Mouse (Mus musculus): ENCODE measurements around the gene Ier2. TPM values are rescaled to one million over a fixed set of nuclear protein-coding genes. Genes with fewer than 3 reads are reported as not detected.

Gene Ier2
- polyA plus RNA-seq, 1 experiment from 2014 or later = 20.3 TPM

DNA sequence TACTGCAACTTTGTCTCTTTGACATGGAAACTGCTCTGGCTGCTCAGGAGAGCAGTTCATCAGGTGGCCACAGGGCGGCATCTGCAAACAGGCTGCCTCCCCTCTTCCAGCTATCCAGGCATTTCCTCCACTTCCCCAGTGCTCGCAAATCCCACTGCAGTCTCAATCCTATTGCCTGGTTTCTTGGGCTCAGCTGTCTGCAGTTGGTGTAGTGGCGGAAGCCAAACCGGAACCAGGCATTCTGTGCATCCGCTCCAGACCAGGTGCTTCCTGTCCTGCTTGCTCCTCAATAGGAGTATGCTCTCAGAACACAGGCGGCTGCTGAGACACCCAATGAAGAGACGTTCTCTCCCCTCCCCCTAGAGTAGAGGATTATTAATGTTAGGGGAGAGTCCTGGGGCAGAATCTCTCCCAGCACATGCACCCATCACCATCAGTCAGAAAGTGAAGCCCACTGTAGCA lies 37.2 kb upstream of the Ier2 start:
- Histone ChIP-seq H3K4me3 (ENCODE audit: low read depth, low read length) (no peak overlapping the region), H3K4me2 (ENCODE audit: low read depth, low read length) (peak overlapping the region; percentile 14)
- 18% methylated on average over 7 of the region's 7 CpGs for WGBS (ENCODE audit: insufficient replicate concordance)

DNA sequence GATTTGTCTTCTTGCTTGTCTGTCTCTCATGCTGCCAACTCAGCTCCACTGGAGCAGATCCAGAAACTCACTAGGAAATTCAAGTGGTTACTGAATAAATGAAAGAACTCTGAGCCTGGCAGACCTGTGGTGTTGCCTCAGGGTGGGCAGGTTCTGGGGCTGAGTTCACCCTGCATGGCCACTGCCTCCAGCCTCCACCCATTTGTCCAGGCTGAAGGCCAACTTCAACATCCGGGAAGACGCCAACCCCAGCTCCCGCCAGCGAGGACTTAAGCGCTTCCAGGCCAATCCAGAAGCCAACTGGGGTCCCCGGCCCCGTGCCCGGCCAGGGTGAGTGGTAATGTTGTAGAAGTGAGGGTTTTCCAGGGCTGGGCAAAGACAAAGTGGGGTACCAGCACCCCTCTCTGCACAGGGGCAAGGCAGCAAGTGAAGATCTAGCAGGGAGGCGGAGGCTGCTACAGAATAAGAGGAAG lies 36.3 kb upstream of the Ier2 start:
- peak overlapping the region; percentile 14; the same call in 1 of the 2 replicates for H3K4me2 ChIP-seq (ENCODE audit: low read depth, low read length)
- ATAC-seq (ENCODE audit: low read depth) = no peak
- peaks cover 32% of the 10 kb centered on the region for H3K36me3 ChIP-seq (ENCODE audit: control insufficient read depth, insufficient read depth)
- H3K9ac ChIP-seq (ENCODE audit: low read depth, low read length) = no peak overlapping the region
- peak overlapping the region; percentile 98 for H3K27ac ChIP-seq (ENCODE audit: low read length)
- H3K27me3 ChIP-seq (ENCODE audit: control insufficient read depth, insufficient read depth, low read depth, low read length) = no peaks in the 10 kb centered on the region
- no peaks in the 10 kb centered on the region for H3K9me3 ChIP-seq (replicated peaks; ENCODE audit: control insufficient read depth, low read length)
- WGBS (ENCODE audit: insufficient replicate concordance) = 80% methylated on average over 9 of the region's 9 CpGs
- H3K4me3 ChIP-seq (ENCODE audit: low read depth, low read length) = no peak overlapping the region
- H3K4me1 ChIP-seq (ENCODE audit: control insufficient read depth, low read depth, low read length) = peaks cover 35% of the 10 kb centered on the region

More for the DNA sequence above, 37.2 kb upstream of the Ier2 start:
- Histone ChIP-seq H3K27me3 (ENCODE audit: control insufficient read depth, insufficient read depth, low read depth, low read length) (no peaks in the 10 kb centered on the region), H3K27ac (ENCODE audit: low read length) (peak overlapping the region; percentile 98), H3K4me1 (ENCODE audit: control insufficient read depth, low read depth, low read length) (peaks cover 45% of the 10 kb centered on the region), H3K9me3 (replicated peaks; ENCODE audit: control insufficient read depth, low read length) (no peaks in the 10 kb centered on the region), H3K36me3 (ENCODE audit: control insufficient read depth, insufficient read depth) (peaks cover 36% of the 10 kb centered on the region), H3K9ac (ENCODE audit: low read depth, low read length) (peak overlapping the region; percentile 32)
- no peak for ATAC-seq (ENCODE audit: low read depth)

DNA sequence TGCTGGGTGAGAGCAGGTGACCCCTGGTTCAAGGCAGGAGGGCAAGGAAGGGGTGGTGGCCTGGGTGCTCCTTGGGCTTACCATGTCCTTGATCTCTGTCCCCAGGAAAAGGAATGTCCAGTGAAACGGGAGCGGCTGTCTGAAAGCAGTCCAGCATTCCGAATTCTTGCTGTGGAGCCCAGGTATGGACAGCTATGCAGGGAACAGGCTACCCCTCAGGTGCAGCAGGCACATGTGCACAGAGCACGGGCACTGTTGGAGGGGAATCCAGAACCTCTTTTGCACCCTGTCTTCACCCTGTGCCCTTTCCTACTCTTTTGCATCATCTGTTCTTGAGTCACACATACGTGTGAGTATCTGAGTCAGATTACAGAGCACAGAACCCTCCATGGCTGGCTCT lies 35.6 kb upstream of the Ier2 start:
- H3K9me3 ChIP-seq (replicated peaks; ENCODE audit: control insufficient read depth, low read length) = no peaks in the 10 kb centered on the region
- no peak overlapping the region for H3K4me3 ChIP-seq (ENCODE audit: low read depth, low read length)
- ATAC-seq (ENCODE audit: low read depth) = no peak
- no peak overlapping the region for H3K27ac ChIP-seq (ENCODE audit: low read length)
- peaks cover 26% of the 10 kb centered on the region for H3K36me3 ChIP-seq (ENCODE audit: control insufficient read depth, insufficient read depth)
- no peak overlapping the region for H3K4me2 ChIP-seq (ENCODE audit: low read depth, low read length)
- H3K4me1 ChIP-seq (ENCODE audit: control insufficient read depth, low read depth, low read length) = peaks cover 32% of the 10 kb centered on the region
- H3K9ac ChIP-seq (ENCODE audit: low read depth, low read length) = no peak overlapping the region
- no peaks in the 10 kb centered on the region for H3K27me3 ChIP-seq (ENCODE audit: control insufficient read depth, insufficient read depth, low read depth, low read length)
- WGBS (ENCODE audit: insufficient replicate concordance) = 74% methylated on average over 5 of the region's 5 CpGs

DNA sequence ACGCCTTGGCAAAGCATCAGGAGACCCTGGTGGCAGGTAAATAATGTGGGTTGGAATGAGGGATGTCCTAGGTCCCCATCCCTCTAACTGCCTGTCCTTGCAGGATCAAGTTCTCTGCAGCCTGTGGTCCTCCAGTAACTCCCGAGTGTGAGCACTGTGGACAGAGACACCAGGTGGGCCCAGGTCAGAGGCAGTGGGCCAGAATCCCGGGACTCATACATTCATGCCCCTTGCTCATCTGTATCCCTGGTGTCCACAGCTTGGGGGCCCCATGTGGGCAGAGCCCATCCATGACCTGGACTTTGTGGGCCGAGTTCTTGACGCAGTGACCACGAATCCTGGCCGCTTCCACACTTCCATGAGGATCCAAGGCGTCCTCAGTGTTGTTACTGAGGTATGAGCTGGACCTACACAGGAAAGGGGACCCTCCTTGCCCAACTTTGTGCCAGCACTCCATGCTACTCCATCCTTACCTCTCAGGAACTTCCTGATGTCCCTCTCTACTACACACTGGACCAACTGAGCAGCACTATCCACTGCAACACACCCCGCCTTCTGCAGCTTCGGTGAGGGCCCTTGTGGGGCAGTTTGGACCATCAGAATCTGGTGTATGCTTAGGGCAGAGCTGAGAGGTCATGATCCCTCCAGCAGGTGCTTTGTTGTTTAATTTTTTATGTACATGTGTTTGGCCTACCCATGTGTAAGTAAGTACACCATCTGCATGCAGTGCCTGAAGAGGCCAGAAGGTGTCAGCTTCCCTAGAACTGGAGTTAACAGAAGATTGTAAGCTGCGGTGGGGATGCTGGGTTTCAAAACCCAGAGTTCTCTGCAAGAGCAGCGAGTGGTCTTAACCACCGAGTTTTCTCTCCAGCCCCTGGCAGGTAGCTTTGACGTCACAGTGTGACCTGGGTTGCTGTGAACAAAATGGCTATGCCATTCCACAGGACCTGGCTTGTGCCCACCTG lies 34.8 kb upstream of the Ier2 start:
- peaks cover 32% of the 10 kb centered on the region for H3K4me1 ChIP-seq (ENCODE audit: control insufficient read depth, low read depth, low read length)
- H3K4me3 ChIP-seq (ENCODE audit: low read depth, low read length) = no peak overlapping the region
- ATAC-seq (ENCODE audit: low read depth) = no peak
- 74% methylated on average over 14 of the region's 14 CpGs for WGBS (ENCODE audit: insufficient replicate concordance)
- peaks cover 19% of the 10 kb centered on the region for H3K36me3 ChIP-seq (ENCODE audit: control insufficient read depth, insufficient read depth)
- H3K27ac ChIP-seq (ENCODE audit: low read length) = no peak overlapping the region
- no peak overlapping the region for H3K4me2 ChIP-seq (ENCODE audit: low read depth, low read length)
- H3K9ac ChIP-seq (ENCODE audit: low read depth, low read length) = no peak overlapping the region
- H3K27me3 ChIP-seq (ENCODE audit: control insufficient read depth, insufficient read depth, low read depth, low read length) = no peaks in the 10 kb centered on the region
- H3K9me3 ChIP-seq (replicated peaks; ENCODE audit: control insufficient read depth, low read length) = no peaks in the 10 kb centered on the region

GRCm38 (mm10) chr8:84695140-84695539 lies 32.5 kb upstream of the Ier2 start:
- H3K4me2 ChIP-seq (ENCODE audit: low read depth, low read length) = no peak overlapping the region
- H3K27ac ChIP-seq (ENCODE audit: low read length) = no peak overlapping the region
- H3K4me1 ChIP-seq (ENCODE audit: control insufficient read depth, low read depth, low read length) = peaks cover 22% of the 10 kb centered on the region
- H3K27me3 ChIP-seq (ENCODE audit: control insufficient read depth, insufficient read depth, low read depth, low read length) = no peaks in the 10 kb centered on the region
- WGBS (ENCODE audit: insufficient replicate concordance) = 81% methylated on average over 6 of the region's 6 CpGs
- no peak for ATAC-seq (ENCODE audit: low read depth)
- no peak overlapping the region for H3K4me3 ChIP-seq (ENCODE audit: low read depth, low read length)
- peaks cover 22% of the 10 kb centered on the region for H3K36me3 ChIP-seq (ENCODE audit: control insufficient read depth, insufficient read depth)
- H3K9ac ChIP-seq (ENCODE audit: low read depth, low read length) = no peak overlapping the region
- no peaks in the 10 kb centered on the region for H3K9me3 ChIP-seq (replicated peaks; ENCODE audit: control insufficient read depth, low read length)

GRCm38 (mm10) chr8:84693332-84693731 lies 30.7 kb upstream of the Ier2 start:
- Histone ChIP-seq H3K36me3 (ENCODE audit: control insufficient read depth, insufficient read depth) (peaks cover 17% of the 10 kb centered on the region), H3K4me1 (ENCODE audit: control insufficient read depth, low read depth, low read length) (peaks cover 21% of the 10 kb centered on the region), H3K9me3 (replicated peaks; ENCODE audit: control insufficient read depth, low read length) (no peaks in the 10 kb centered on the region), H3K4me2 (ENCODE audit: low read depth, low read length) (no peak overlapping the region), H3K4me3 (ENCODE audit: low read depth, low read length) (no peak overlapping the region), H3K9ac (ENCODE audit: low read depth, low read length) (no peak overlapping the region), H3K27ac (ENCODE audit: low read length) (no peak overlapping the region), H3K27me3 (ENCODE audit: control insufficient read depth, insufficient read depth, low read depth, low read length) (no peaks in the 10 kb centered on the region)
- no peak for ATAC-seq (ENCODE audit: low read depth)
- WGBS (ENCODE audit: insufficient replicate concordance) = 77% methylated on average over 4 of the region's 4 CpGs

DNA sequence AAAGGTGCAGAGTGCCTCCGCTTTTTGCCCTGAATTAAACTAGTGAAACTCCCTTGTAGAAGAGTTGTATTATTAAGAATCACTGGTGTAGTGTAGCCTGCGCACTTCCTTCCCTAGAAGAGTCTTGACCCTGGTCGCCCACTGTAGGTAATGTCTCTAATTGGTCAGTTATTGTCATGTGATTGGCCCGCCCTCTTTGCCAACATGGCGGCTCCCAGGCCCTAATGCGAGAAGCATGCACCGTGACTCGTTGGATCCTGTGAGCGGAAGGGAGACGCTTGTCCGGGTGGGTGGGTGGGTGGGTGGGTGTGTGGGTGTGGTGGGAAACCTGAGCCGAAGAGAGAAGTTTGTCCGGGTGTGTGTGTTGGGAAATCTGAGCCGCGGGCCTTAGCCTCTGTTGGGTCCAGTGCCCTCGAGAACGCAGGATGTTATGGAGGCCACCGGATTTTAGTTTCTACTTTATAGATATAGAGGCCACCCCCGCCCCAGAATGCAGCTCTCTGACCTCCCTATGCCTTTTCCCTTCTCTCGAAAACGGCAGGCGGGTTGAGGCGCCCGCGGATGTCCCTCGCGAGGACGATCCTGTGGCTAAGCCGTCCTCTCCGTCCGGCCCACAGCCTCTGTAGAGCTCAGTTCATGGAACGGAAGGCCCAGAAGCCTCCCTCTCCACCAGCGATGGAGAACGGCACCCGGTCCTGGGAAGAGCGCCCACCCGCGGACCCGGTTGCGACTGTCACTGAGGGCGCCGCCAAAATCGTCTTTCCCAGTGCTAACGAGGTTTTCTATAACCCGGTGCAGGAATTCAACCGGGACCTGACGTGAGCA lies 26.7 kb upstream of the Ier2 start:
- peak overlapping the region; percentile 46 for H3K27ac ChIP-seq (ENCODE audit: low read length)
- peak overlapping the region; percentile 71 for H3K9ac ChIP-seq (ENCODE audit: low read depth, low read length)
- peak overlapping the region; percentile 81 for H3K4me3 ChIP-seq (ENCODE audit: low read depth, low read length)
- H3K27me3 ChIP-seq (ENCODE audit: control insufficient read depth, insufficient read depth, low read depth, low read length) = no peaks in the 10 kb centered on the region
- H3K4me2 ChIP-seq (ENCODE audit: low read depth, low read length) = peak overlapping the region; percentile 88
- H3K9me3 ChIP-seq (replicated peaks; ENCODE audit: control insufficient read depth, low read length) = no peaks in the 10 kb centered on the region
- peaks cover 42% of the 10 kb centered on the region for H3K4me1 ChIP-seq (ENCODE audit: control insufficient read depth, low read depth, low read length)
- peak; percentile 76 for ATAC-seq (ENCODE audit: low read depth)
- under 1% methylated on average over 47 of the region's 47 CpGs for WGBS (ENCODE audit: insufficient replicate concordance)
- 0 out of 2 replicates have a peak, but pooled peaks cover 2% of the 10 kb centered on the region for H3K36me3 ChIP-seq (ENCODE audit: control insufficient read depth, insufficient read depth)

GRCm38 (mm10) chr8:84687705-84688100 lies 25.1 kb upstream of the Ier2 start, which contains the start of gene Nacc1:
Nacc1 (minus strand) TSS chr8:84687862.
- peak; percentile 85 for ATAC-seq (ENCODE audit: low read depth)
- peaks cover 46% of the 10 kb centered on the region for H3K4me1 ChIP-seq (ENCODE audit: control insufficient read depth, low read depth, low read length)

More at GRCm38 (mm10) chr8:84687705-84688100, 25.1 kb upstream of the Ier2 start, which contains the start of gene Nacc1:
- peak within 1 kb of the TSS; percentile 97 for H3K4me3 ChIP-seq (ENCODE audit: low read depth, low read length)
- H3K9me3 ChIP-seq (replicated peaks; ENCODE audit: control insufficient read depth, low read length) = no peaks in the 10 kb centered on the region
- peak within 1 kb of the TSS; percentile 99 for H3K9ac ChIP-seq (ENCODE audit: low read depth, low read length)
- 0% methylated on average over 35 of the region's 37 CpGs for WGBS (ENCODE audit: insufficient replicate concordance)
- H3K36me3 ChIP-seq (ENCODE audit: control insufficient read depth, insufficient read depth) = 0 out of 2 replicates have a peak, but pooled peaks cover 2% of the 10 kb centered on the region
- no peaks in the 10 kb centered on the region for H3K27me3 ChIP-seq (ENCODE audit: control insufficient read depth, insufficient read depth, low read depth, low read length)
- peak within 1 kb of the TSS; percentile 88 for H3K4me2 ChIP-seq (ENCODE audit: low read depth, low read length)
- H3K27ac ChIP-seq (ENCODE audit: low read length) = peak within 1 kb of the TSS; percentile 92

Data from liver, embryonic 16.5 days (tissue).